Mouse (Mus musculus) testis, adult 2 months (tissue): Measurements from ENCODE around the gene Nae1.

Experiments
- CTCF ChIP-seq: fragments of 200-500 bp; IDR thresholded peaks from 2 replicates; pipeline ENCODE4 v1.5.1; 2012; ENCODE audit warnings: low read depth, mild to moderate bottlenecking, inconsistent platforms, low read length, moderate library complexity; ENCODE audit not compliant: control insufficient read depth, insufficient read depth, insufficient replicate concordance
- POLR2A ChIP-seq: fragments of 200-500 bp; IDR thresholded peaks from 2 replicates; pipeline ENCODE4 v1.6.1; 2012; ENCODE audit warnings: low read depth, mild to moderate bottlenecking, inconsistent platforms, low read length, moderate library complexity; ENCODE audit not compliant: control insufficient read depth

DNA sequence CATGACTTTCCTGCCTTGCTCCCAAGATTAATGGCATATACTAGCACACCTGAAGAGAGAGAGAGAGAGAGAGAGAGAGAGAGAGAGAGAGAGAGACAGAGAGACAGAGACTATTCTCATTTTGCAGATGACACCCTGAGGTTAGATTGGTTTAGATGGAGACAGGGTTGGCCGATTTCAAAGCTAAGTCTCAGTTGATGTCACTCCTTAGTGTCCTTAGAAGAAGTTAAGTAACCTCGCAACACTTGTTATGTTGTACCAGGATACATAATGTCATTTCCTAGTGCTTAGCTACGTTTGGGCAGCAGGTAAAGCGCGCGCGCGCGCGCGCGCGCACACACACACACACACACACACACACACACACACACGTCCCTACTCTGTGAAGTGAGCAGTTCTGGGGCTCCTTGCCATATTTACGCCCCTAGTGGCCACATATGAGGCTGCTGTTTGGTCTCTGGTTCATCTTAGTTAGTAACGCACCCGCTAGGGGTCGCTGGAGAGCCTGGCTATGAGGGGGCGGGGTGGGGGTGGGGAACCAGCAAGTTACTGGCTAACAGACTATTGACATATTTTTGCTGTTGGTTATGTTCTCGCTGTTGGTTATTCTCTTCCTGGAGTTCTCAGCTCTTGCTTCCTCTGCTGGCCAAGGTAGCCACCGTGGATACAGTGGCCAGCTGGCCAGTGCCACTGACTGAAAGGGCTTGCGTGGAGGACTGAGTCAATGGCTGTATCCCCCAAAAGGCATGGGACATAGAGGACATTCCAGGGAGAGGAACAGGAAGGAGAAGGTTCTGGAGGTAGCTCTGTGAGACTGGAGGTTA lies 30.4 kb upstream of the Nae1 start:
- TF ChIP-seq CTCF (peak; percentile 75), POLR2A (no peak)
